Mouse (Mus musculus) MEL (cell line): ENCODE data around the gene Sdc1.

ENCODE experiments used
- BHLHE40 ChIP-seq: IDR thresholded peaks from 2 replicates; pipeline ENCODE4 v1.6.1; 2012; ENCODE audit warnings: low read depth, mild to moderate bottlenecking, inconsistent platforms, low read length, improper control_type of control experiment, borderline replicate concordance
- CHD2 ChIP-seq: IDR thresholded peaks from 2 replicates; pipeline ENCODE4 v1.6.1; 2011; ENCODE audit warnings: low read length, improper control_type of control experiment
- CTCF ChIP-seq, 3 experiments: IDR thresholded peaks in 2 of 3; conservative IDR thresholded peaks in 1 of 3; 2 replicates each; pipeline ENCODE4 v1.5.1; 2011 to 2012; ENCODE audit warnings: low read length in 3 of 3, low read depth in 2 of 3, mild to moderate bottlenecking in 2 of 3, improper control_type of control experiment in 1 of 3, inconsistent platforms in 1 of 3, mixed read lengths in 1 of 3, moderate library complexity in 1 of 3; ENCODE audit not compliant: control insufficient read depth in 1 of 3, insufficient read depth in 1 of 3, poor library complexity in 1 of 3, severe bottlenecking in 1 of 3
- E2F4 ChIP-seq: IDR thresholded peaks from 2 replicates; pipeline ENCODE4 v1.6.1; 2011; ENCODE audit warnings: low read depth, low read length, improper control_type of control experiment, borderline replicate concordance
- EP300 ChIP-seq, 2 experiments: IDR thresholded peaks; 2 replicates each; pipeline ENCODE4 v1.6.1; 2011; ENCODE audit warnings: improper control_type of control experiment in 2 of 2, low read length in 2 of 2, low read depth in 1 of 2, mild to moderate bottlenecking in 1 of 2
- GATA1 ChIP-seq: IDR thresholded peaks from 2 replicates; pipeline ENCODE4 v1.6.1; 2011; ENCODE audit warnings: low read depth, low read length, improper control_type of control experiment
- JUND ChIP-seq: IDR thresholded peaks from 2 replicates; pipeline ENCODE4 v1.6.1; 2011; ENCODE audit warnings: low read depth, mild to moderate bottlenecking, improper control_type of control experiment, low read length
- MXI1 ChIP-seq: IDR thresholded peaks from 2 replicates; pipeline ENCODE4 v1.6.1; 2011; ENCODE audit warnings: mild to moderate bottlenecking, low read depth, low read length, improper control_type of control experiment
- MYB ChIP-seq: IDR thresholded peaks from 2 replicates; pipeline ENCODE4 v1.6.1; 2011; ENCODE audit warnings: mild to moderate bottlenecking, low read depth, low read length, improper control_type of control experiment
- MYC ChIP-seq: IDR thresholded peaks from 2 replicates; pipeline ENCODE4 v1.6.1; 2011; ENCODE audit warnings: low read depth, mild to moderate bottlenecking, low read length, improper control_type of control experiment, moderate library complexity
- POLR2A ChIP-seq, 2 experiments: IDR thresholded peaks; 2 replicates each; pipeline ENCODE4 v1.6.1; 2011 to 2012; ENCODE audit warnings: low read length in 2 of 2, mild to moderate bottlenecking in 2 of 2, control low read depth in 1 of 2, improper control_type of control experiment in 1 of 2, low read depth in 1 of 2, moderate library complexity in 1 of 2; ENCODE audit not compliant: control insufficient read depth in 1 of 2, insufficient read depth in 1 of 2, poor library complexity in 1 of 2
- TBP ChIP-seq: IDR thresholded peaks from 2 replicates; pipeline ENCODE4 v1.8.0; 2011; ENCODE audit warnings: low read depth, low read length, improper control_type of control experiment
- USF1 ChIP-seq: IDR thresholded peaks from 2 replicates; pipeline ENCODE4 v1.6.1; 2014; ENCODE audit warnings: low read depth, mild to moderate bottlenecking, inconsistent platforms, low read length, improper control_type of control experiment, moderate library complexity
- ZMIZ1 ChIP-seq: IDR thresholded peaks from 2 replicates; pipeline ENCODE4 v1.6.1; 2012; ENCODE audit warnings: low read depth, mild to moderate bottlenecking, inconsistent platforms, low read length, improper control_type of control experiment, moderate library complexity

DNA sequence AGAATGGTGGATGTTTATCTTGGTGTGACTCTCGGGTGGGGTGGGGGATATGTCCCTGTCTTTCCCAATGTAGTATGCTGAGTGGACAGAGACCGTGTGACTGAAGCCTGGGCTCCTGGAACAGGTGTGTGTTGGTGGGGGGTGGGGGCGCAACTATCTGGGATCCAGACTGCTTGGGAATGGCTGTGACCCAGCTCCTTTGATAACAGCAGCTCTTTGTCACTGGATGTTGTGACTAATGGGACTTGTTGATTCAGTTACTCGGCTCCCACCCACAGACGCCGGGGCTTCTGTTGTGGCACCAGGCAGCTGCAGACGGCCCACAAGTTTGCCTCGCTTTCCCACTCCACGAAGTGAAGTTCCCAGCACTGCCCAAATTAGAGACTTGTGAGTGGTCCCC, 13.1 kb downstream of the Sdc1 start:
- no peak for TF ChIP-seq CTCF (IDR thresholded peaks at IDR 0.05 in 2 of 3, conservative IDR thresholded peaks at IDR 0.05 in 1 of 3; ENCODE audit: control insufficient read depth in 1 of 3, insufficient read depth in 1 of 3, low read depth in 2 of 3, low read length in 3 of 3, poor library complexity in 1 of 3, severe bottlenecking in 1 of 3)
- no peak for TF ChIP-seq TBP
- TF ChIP-seq EP300 (IDR thresholded peaks at IDR 0.05; ENCODE audit: low read depth in 1 of 2, low read length in 2 of 2): no peak
- no peak for TF ChIP-seq CHD2
- TF ChIP-seq GATA1: no peak
- no peak for TF ChIP-seq POLR2A (IDR thresholded peaks at IDR 0.05; ENCODE audit: control insufficient read depth in 1 of 2, insufficient read depth in 1 of 2, low read depth in 1 of 2, low read length in 2 of 2, poor library complexity in 1 of 2)
- TF ChIP-seq BHLHE40: no peak
- TF ChIP-seq E2F4: no peak
- no peak for TF ChIP-seq MYB
- no peak for TF ChIP-seq MYC
- TF ChIP-seq USF1: no peak
- TF ChIP-seq ZMIZ1: no peak
- no peak for TF ChIP-seq MXI1
- no peak for TF ChIP-seq JUND
